Mouse (Mus musculus): Measurements from ENCODE around the gene Btbd18.
"Not testable (repeated sequence)": the region's sequence is repeated elsewhere in the genome, so short reads cannot be mapped to it uniquely, and the experiment has no call there.

Btbd18 gene

GRCm38 (mm10) chr2:84647051-84647568, 11.8 kb upstream of the Btbd18 start:
- DNase-seq (ENCODE audit: low read depth, low spot score), result no peak

GRCm38 (mm10) chr2:84648369-84648768, 10.5 kb upstream of the Btbd18 start:
- no peak for DNase-seq (ENCODE audit: low read depth, low spot score)

GRCm38 (mm10) chr2:84649674-84650073, 9.2 kb upstream of the Btbd18 start:
- no peak for DNase-seq (ENCODE audit: low read depth, low spot score)

GRCm38 (mm10) chr2:84650464-84651195, 8.2 kb upstream of the Btbd18 start, which contains the start of gene Ctnnd1:
Gene Ctnnd1 (minus strand): TSS chr2:84650765.
- peak; percentile 77 for DNase-seq (ENCODE audit: low read depth, low spot score)

- DNase-seq (ENCODE audit: low read depth, low spot score), result no peak
Observed at GRCm38 (mm10) chr2:84653354-84653753, 5.5 kb upstream of the Btbd18 start.

- no peak for DNase-seq (ENCODE audit: low read depth, low spot score)
Observed at GRCm38 (mm10) chr2:84655864-84656263, 3.0 kb upstream of the Btbd18 start.

- DNase-seq (ENCODE audit: low read depth, low spot score), result no peak
Observed at GRCm38 (mm10) chr2:84660253-84660652, 1.4 kb downstream of the Btbd18 start.

GRCm38 (mm10) chr2:84662866-84663265, 4.0 kb downstream of the Btbd18 start:
- peak; percentile 32 for DNase-seq (ENCODE audit: low read depth, low spot score)

GRCm38 (mm10) chr2:84666081-84666480, 7.2 kb downstream of the Btbd18 start:
- DNase-seq (ENCODE audit: low read depth, low spot score), result no peak

- peak; percentile 17 for DNase-seq (ENCODE audit: low read depth, low spot score)
Observed at GRCm38 (mm10) chr2:84669828-84670568, 11.1 kb downstream of the Btbd18 start.

GRCm38 (mm10) chr2:84670569-84670933, 11.7 kb downstream of the Btbd18 start, which contains the start of gene Selenoh:
Gene Selenoh (minus strand): TSS chr2:84670770.
- DNase-seq (ENCODE audit: low read depth, low spot score), result peak; percentile 77

GRCm38 (mm10) chr2:84671535-84671934, 12.7 kb downstream of the Btbd18 start:
- DNase-seq (ENCODE audit: low read depth, low spot score), result not testable (repeated sequence)

- DNase-seq (ENCODE audit: low read depth, low spot score), result peak; percentile 29
Observed at GRCm38 (mm10) chr2:84677270-84677967, 18.5 kb downstream of the Btbd18 start.

GRCm38 (mm10) chr2:84677968-84678880, 19.3 kb downstream of the Btbd18 start, which contains the start of the genes Gm28635 and Med19:
Gene Gm28635 (minus strand): TSS chr2:84678041.
Gene Med19 (plus strand): TSS chr2:84678402.
- peak; percentile 98 for DNase-seq (ENCODE audit: low read depth, low spot score)

GRCm38 (mm10) chr2:84679016-84679415, 20.1 kb downstream of the Btbd18 start, which contains the start of gene Tmx2:
Gene Tmx2 (minus strand): TSS chr2:84679140.
- DNase-seq (ENCODE audit: low read depth, low spot score), result no peak

- no peak for DNase-seq (ENCODE audit: low read depth, low spot score)
Observed at GRCm38 (mm10) chr2:84682605-84683183, 23.8 kb downstream of the Btbd18 start.

GRCm38 (mm10) chr2:84688080-84688844, 29.4 kb downstream of the Btbd18 start:
- DNase-seq (ENCODE audit: low read depth, low spot score), result no peak

- no peak for DNase-seq (ENCODE audit: low read depth, low spot score)
Observed at GRCm38 (mm10) chr2:84690050-84690449, 31.2 kb downstream of the Btbd18 start.

GRCm38 (mm10) chr2:84695007-84695695, 36.3 kb downstream of the Btbd18 start:
- no peak for DNase-seq (ENCODE audit: low read depth, low spot score)
